1 mouse cellular context compared by ENCODE assay signal in genomic region chr11:70655571-70656455, GRCm38 (mm10).
A peak's percentile ranks its signal among the peaks of the same experiment; 100 is the strongest.
TF ChIP-seq lines count a peak whose summit lies in the region.

No protein-coding gene starts in this region.

TF ChIP-seq in MEL, 35 proteins besides CTCF, POLR2A, EP300 and RAD21:
- TF ChIP-seq USF2 (IDR thresholded peaks at IDR 0.05; ENCODE audit: borderline replicate concordance in 1 of 2, insufficient read depth in 1 of 2, low read depth in 1 of 2, low read length in 2 of 2) (no peak), ZNF384 (IDR thresholded peaks at IDR 0.05; ENCODE audit: low read depth, low read length) (no peak), MEF2A (IDR thresholded peaks at IDR 0.05; ENCODE audit: extremely low read depth, insufficient replicate concordance, low read depth, low read length, poor library complexity, severe bottlenecking) (no peak), ELF1 (IDR thresholded peaks at IDR 0.05; ENCODE audit: low read depth, low read length) (peak; percentile 51; the same call in 1 of the 2 replicates), BHLHE40 (IDR thresholded peaks at IDR 0.05; ENCODE audit: borderline replicate concordance, low read depth, low read length) (peak; percentile 41; the same call in 1 of the 2 replicates), ZMIZ1 (IDR thresholded peaks at IDR 0.05; ENCODE audit: low read depth, low read length) (peak; percentile 32; the same call in 1 of the 2 replicates), NELFE (IDR thresholded peaks at IDR 0.05; ENCODE audit: low read depth, low read length) (peak; percentile 50; the same call in 1 of the 2 replicates), HCFC1 (IDR thresholded peaks at IDR 0.05; ENCODE audit: low read depth, low read length) (peak; percentile 29; the same call in 1 of the 2 replicates), TCF12 (IDR thresholded peaks at IDR 0.05; ENCODE audit: low read depth, low read length) (peak; percentile 15), MYC (IDR thresholded peaks at IDR 0.05; ENCODE audit: low read depth, low read length) (peak; percentile 90), MAZ (IDR thresholded peaks at IDR 0.05; ENCODE audit: low read depth, low read length) (peak; percentile 90), MXI1 (IDR thresholded peaks at IDR 0.05; ENCODE audit: low read depth, low read length) (peak; percentile 82), USF1 (IDR thresholded peaks at IDR 0.05; ENCODE audit: low read depth, low read length) (peak; percentile 79), KAT2A (conservative IDR thresholded peaks at IDR 0.05; ENCODE audit: low read depth, low read length) (no peak), NRF1 (IDR thresholded peaks at IDR 0.05; ENCODE audit: insufficient read depth, low read depth, low read length, poor library complexity, severe bottlenecking) (peak; percentile 23; the same call in 1 of the 2 replicates), MAX (IDR thresholded peaks at IDR 0.05; ENCODE audit: low read length) (peak; percentile 94)
